Mouse (Mus musculus): ENCODE measurements at regions not wholly inside any gene's neighbourhood (a gene's known extent, or its start where the extent isn't known, plus 50 kb on each side); places are given as distances from the start of the nearest gene placed in this dataset.

GRCm38 (mm10) chr2:46678366-46678765 lies 1561.2 kb upstream of the Zeb2 start:
- no peaks in the 10 kb centered on the region for H3K4me1 ChIP-seq
- H3K27me3 ChIP-seq: no peaks in the 10 kb centered on the region
- WGBS: 52% methylated on average over 2 of the region's 2 CpGs

GRCm38 (mm10) chr2:46669517-46670291 lies 1552.5 kb upstream of the Zeb2 start:
- no peak for ATAC-seq (ENCODE audit: borderline replicate concordance, extremely low read depth, low FRiP score, low TSS enrichment)
- Histone ChIP-seq H3K36me3 (no peaks in the 10 kb centered on the region), H3K4me2 (no peak overlapping the region), H3K27me3 (no peaks in the 10 kb centered on the region), H3K27ac (no peak overlapping the region), H3K9me3 (no peaks in the 10 kb centered on the region), H3K9ac (no peak overlapping the region), H3K4me3 (no peak overlapping the region), H3K4me1 (no peaks in the 10 kb centered on the region)
- 44% methylated on average over 13 of the region's 13 CpGs for WGBS

More at GRCm38 (mm10) chr2:46678366-46678765, 1561.2 kb upstream of the Zeb2 start:
- H3K4me3 ChIP-seq: no peak overlapping the region
- H3K9ac ChIP-seq: no peak overlapping the region
- no peak for ATAC-seq (ENCODE audit: borderline replicate concordance, extremely low read depth, low FRiP score, low TSS enrichment)
- no peak overlapping the region for H3K27ac ChIP-seq
- no peaks in the 10 kb centered on the region for H3K9me3 ChIP-seq
- no peak overlapping the region for H3K4me2 ChIP-seq
- H3K36me3 ChIP-seq: no peaks in the 10 kb centered on the region

- no peaks in the 10 kb centered on the region for H3K9me3 ChIP-seq
Measured at GRCm38 (mm10) chr2:46666990-46667337, 1549.8 kb upstream of the Zeb2 start.

DNA sequence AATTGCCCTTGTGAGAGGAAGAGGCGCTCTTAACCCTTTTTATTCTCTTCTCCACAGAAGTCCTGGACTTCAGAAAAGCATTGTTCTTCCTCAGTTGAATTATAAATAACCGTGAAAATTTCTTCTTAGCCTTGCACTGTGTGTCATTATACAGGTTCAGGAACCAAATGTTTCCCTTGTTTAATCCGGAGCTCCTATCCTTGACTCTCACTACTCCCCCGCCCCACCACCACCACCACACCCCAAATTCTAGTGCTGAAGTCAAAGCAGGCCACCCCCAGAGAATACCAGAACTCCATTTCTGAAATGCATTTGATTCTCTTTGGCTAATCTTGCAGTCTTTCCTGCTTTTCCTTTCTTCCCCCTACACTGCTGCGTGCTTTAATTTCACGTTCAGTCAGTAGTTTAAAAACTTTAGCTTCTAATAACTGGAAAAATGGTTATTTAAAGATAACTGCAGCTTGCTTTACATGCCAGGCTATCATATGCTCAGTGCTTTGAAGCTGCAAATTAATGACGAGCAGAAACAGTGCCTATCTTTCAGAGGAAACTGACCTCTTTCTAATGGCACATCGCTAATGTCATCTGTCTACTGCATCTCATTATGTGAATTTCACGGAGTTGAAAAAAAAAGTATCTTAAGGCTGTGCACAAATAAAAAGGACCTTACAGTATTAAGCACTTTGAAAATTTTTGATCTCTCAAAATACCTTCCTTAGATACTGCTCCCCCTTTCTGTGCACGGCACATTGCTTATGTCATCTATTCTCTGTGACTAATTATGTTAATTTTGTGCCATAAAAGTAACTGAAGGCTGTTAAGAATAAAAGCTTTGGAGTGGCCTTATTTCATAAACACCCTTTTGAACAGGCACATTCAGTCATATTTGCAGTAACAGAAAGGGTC lies 1549.1 kb upstream of the Zeb2 start:
- no peak overlapping the region for H3K9ac ChIP-seq
- H3K4me2 ChIP-seq: no peak overlapping the region
- H3K9me3 ChIP-seq: no peaks in the 10 kb centered on the region
- no peak overlapping the region for H3K27ac ChIP-seq
- no peak for ATAC-seq (ENCODE audit: borderline replicate concordance, extremely low read depth, low FRiP score, low TSS enrichment)
- H3K27me3 ChIP-seq: no peaks in the 10 kb centered on the region
- H3K36me3 ChIP-seq: no peaks in the 10 kb centered on the region
- H3K4me1 ChIP-seq: no peaks in the 10 kb centered on the region
- 48% methylated on average over 10 of the region's 10 CpGs for WGBS
- no peak overlapping the region for H3K4me3 ChIP-seq

More at GRCm38 (mm10) chr2:46666990-46667337, 1549.8 kb upstream of the Zeb2 start:
- H3K36me3 ChIP-seq: no peaks in the 10 kb centered on the region
- H3K9ac ChIP-seq: no peak overlapping the region
- no peak for ATAC-seq (ENCODE audit: borderline replicate concordance, extremely low read depth, low FRiP score, low TSS enrichment)
- H3K4me2 ChIP-seq: no peak overlapping the region
- no peak overlapping the region for H3K27ac ChIP-seq
- H3K4me1 ChIP-seq: no peaks in the 10 kb centered on the region
- no peak overlapping the region for H3K4me3 ChIP-seq
- no peaks in the 10 kb centered on the region for H3K27me3 ChIP-seq
- 50% methylated on average over 3 of the region's 3 CpGs for WGBS

DNA sequence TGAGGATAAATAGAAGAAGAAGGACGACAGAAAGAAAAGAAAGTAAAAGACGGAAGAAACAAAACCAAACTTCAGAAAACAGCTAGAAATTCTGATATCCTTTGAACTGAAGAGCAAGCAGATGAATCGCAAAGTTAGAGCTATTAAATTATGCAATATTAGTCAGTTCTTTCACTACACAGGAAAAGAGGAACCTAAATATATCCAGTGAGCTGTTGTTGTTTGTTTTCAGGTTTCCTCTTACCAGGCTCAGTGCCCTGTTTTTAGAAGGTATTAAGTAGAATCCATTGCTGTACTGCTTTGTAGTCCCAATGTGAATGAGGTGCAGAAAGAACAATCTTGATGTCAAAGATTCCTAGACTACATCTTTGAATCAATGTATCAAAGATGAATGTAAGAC lies 1544.7 kb upstream of the Zeb2 start:
- H3K27me3 ChIP-seq: no peaks in the 10 kb centered on the region
- H3K4me2 ChIP-seq: no peak overlapping the region
- no peaks in the 10 kb centered on the region for H3K4me1 ChIP-seq
- ATAC-seq (ENCODE audit: borderline replicate concordance, extremely low read depth, low FRiP score, low TSS enrichment): no peak
- no peak overlapping the region for H3K4me3 ChIP-seq
- no peaks in the 10 kb centered on the region for H3K9me3 ChIP-seq
- WGBS: 71% methylated on average over 3 of the region's 3 CpGs
- no peak overlapping the region for H3K27ac ChIP-seq
- H3K36me3 ChIP-seq: no peaks in the 10 kb centered on the region
- H3K9ac ChIP-seq: no peak overlapping the region

DNA sequence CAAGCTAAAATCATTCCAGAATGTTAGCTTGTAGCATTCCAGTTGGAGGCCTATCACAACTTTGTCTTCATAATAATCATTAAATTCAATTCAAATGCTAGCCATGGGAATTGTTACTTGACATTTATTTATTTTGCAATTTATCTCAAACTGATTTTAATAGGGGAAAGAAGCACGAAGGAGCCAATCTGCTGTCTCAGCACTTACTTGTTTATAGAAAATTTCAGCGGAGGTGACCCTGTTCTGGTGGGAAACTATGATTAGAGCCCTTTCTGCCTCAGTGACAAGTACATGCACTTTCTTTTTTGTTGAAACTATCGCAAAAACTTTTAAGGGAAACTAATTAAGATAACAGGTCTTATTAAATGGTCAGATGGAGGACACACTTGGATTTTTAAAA lies 1543.4 kb upstream of the Zeb2 start:
- H3K9me3 ChIP-seq: no peaks in the 10 kb centered on the region
- no peaks in the 10 kb centered on the region for H3K27me3 ChIP-seq
- no peak overlapping the region for H3K4me3 ChIP-seq
- WGBS: 52% methylated on average over 3 of the region's 3 CpGs
- no peak overlapping the region for H3K27ac ChIP-seq
- H3K9ac ChIP-seq: no peak overlapping the region
- no peaks in the 10 kb centered on the region for H3K4me1 ChIP-seq
- H3K4me2 ChIP-seq: no peak overlapping the region
- no peaks in the 10 kb centered on the region for H3K36me3 ChIP-seq
- ATAC-seq (ENCODE audit: borderline replicate concordance, extremely low read depth, low FRiP score, low TSS enrichment): no peak

DNA sequence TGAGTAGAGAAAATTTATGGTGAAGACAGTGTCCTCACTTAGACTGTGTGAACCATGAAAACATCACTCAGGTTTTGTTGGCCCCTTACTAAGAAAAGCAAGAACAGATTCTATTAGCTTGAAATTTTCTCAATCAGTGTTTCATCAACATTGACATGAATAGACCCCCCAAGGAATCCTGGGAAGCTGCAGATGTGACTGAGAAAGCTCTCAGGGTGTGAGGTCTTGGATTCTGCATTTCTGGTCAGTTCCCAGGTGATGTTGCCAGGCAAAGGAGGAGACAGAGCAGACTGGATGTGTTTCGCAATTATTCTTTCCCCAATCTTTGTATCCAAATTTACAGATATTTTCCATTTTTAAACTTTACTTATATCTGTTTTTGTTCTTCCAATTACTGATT lies 1538.1 kb upstream of the Zeb2 start:
- 97% methylated on average over 1 of the region's 1 CpGs for WGBS
- no peaks in the 10 kb centered on the region for H3K4me1 ChIP-seq

DNA sequence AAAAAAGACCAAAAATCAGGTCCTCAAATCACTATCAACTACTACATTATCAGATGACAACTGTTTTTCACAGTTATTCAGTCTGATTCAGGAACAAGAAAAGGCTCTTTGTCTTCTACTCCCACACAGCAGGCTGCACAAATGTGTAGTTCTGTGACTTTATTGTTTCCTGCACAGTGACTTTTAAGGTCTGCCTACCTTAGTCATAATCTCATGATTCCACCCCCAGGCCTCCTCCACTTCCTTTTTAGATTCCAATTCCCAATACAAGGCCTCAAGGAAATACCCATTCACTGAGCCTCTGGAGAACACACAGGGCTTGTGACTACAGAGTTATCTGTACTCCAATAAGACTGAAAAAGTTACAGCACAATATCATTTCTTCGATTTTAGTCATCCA lies 1535.4 kb upstream of the Zeb2 start:
- ATAC-seq (ENCODE audit: borderline replicate concordance, extremely low read depth, low FRiP score, low TSS enrichment): no peak
- H3K4me1 ChIP-seq: no peaks in the 10 kb centered on the region
- 93% methylated on average over 1 of the region's 1 CpGs for WGBS
- no peaks in the 10 kb centered on the region for H3K27me3 ChIP-seq
- H3K4me3 ChIP-seq: no peak overlapping the region
- H3K9ac ChIP-seq: no peak overlapping the region
- no peak overlapping the region for H3K27ac ChIP-seq
- no peaks in the 10 kb centered on the region for H3K9me3 ChIP-seq
- H3K36me3 ChIP-seq: no peaks in the 10 kb centered on the region
- H3K4me2 ChIP-seq: no peak overlapping the region

More for the DNA sequence above, 1538.1 kb upstream of the Zeb2 start:
- no peak overlapping the region for H3K27ac ChIP-seq
- H3K9me3 ChIP-seq: no peaks in the 10 kb centered on the region
- H3K4me3 ChIP-seq: no peak overlapping the region
- no peaks in the 10 kb centered on the region for H3K36me3 ChIP-seq
- ATAC-seq (ENCODE audit: borderline replicate concordance, extremely low read depth, low FRiP score, low TSS enrichment): no peak
- no peaks in the 10 kb centered on the region for H3K27me3 ChIP-seq
- no peak overlapping the region for H3K9ac ChIP-seq
- no peak overlapping the region for H3K4me2 ChIP-seq

DNA sequence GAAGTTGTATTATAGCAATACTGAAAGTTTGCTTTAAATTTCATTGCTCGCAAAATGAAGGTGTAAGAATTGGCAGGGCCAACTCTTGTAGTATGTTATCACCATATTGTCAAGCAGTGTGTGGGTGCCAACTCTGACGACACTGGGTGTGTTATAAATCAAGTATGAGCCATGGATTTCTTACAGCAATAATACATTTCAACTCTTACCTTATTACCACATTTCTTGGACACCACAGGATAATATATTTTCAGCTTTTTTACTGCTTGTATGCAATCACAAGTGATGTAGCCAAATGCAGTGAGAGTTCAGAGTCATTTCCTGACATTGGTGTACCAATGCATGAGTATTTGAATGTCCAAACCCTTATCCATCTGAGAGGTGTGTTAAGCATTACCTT lies 1529.2 kb upstream of the Zeb2 start:
- Histone ChIP-seq H3K27me3 (no peaks in the 10 kb centered on the region), H3K36me3 (no peaks in the 10 kb centered on the region), H3K9me3 (no peaks in the 10 kb centered on the region), H3K4me3 (no peak overlapping the region), H3K9ac (no peak overlapping the region), H3K4me1 (no peaks in the 10 kb centered on the region), H3K27ac (no peak overlapping the region), H3K4me2 (no peak overlapping the region)
- no peak for ATAC-seq (ENCODE audit: borderline replicate concordance, extremely low read depth, low FRiP score, low TSS enrichment)
- 49% methylated on average over 2 of the region's 2 CpGs for WGBS

DNA sequence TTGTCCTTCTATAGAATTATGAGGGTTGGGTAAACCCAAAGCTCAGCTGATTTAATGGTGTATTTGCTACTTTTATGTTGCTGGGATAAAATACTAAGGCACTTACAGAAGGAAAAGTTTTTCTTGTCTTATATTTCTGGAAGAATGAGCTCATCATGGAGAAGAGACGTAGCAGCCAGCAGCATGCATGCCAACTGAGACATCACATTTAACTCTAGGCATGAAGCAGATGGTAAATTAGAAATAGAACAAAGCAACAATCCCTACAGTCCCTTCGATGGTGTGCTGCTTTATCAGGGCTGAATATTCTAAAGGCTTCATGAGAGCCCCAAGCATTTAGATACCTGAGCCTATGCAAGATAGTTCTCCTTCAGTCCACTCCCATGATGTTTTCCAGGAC lies 1492.0 kb upstream of the Zeb2 start:
- H3K27me3 ChIP-seq: no peaks in the 10 kb centered on the region
- no peak for ATAC-seq (ENCODE audit: borderline replicate concordance, extremely low read depth, low FRiP score, low TSS enrichment)
- H3K27ac ChIP-seq: no peak overlapping the region
- no peaks in the 10 kb centered on the region for H3K9me3 ChIP-seq
- H3K4me1 ChIP-seq: no peaks in the 10 kb centered on the region
- no peaks in the 10 kb centered on the region for H3K36me3 ChIP-seq
- no peak overlapping the region for H3K4me2 ChIP-seq
- WGBS: 88% methylated on average over 2 of the region's 2 CpGs
- H3K9ac ChIP-seq: no peak overlapping the region
- no peak overlapping the region for H3K4me3 ChIP-seq

- H3K27me3 ChIP-seq: no peaks in the 10 kb centered on the region
- H3K4me2 ChIP-seq: no peak overlapping the region
- 36% methylated on average over 2 of the region's 2 CpGs for WGBS
- no peaks in the 10 kb centered on the region for H3K4me1 ChIP-seq
- ATAC-seq (ENCODE audit: borderline replicate concordance, extremely low read depth, low FRiP score, low TSS enrichment): no peak
- no peak overlapping the region for H3K27ac ChIP-seq
- H3K4me3 ChIP-seq: no peak overlapping the region
- no peaks in the 10 kb centered on the region for H3K9me3 ChIP-seq
- no peak overlapping the region for H3K9ac ChIP-seq
- H3K36me3 ChIP-seq: no peaks in the 10 kb centered on the region
Measured at GRCm38 (mm10) chr2:46581773-46582172, 1464.6 kb upstream of the Zeb2 start.

DNA sequence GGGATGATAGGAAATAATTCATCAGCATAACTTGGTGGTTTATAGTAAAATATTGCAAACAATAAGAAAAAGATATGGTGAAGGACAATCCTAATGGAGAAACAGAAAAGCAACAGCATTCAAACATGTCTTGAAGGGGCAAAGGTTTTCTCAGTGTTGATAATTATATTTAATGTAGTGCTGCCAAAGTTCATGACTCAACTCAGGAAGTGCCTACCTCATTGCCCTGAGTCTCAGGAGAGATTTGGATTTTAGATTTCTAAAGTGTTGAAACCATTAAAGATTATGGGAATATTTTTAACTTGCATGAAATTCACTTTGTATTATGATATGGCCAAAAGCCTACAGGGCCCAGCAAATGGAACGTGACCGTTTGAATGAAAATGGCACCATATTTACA lies 1453.2 kb upstream of the Zeb2 start:
- H3K4me2 ChIP-seq: no peak overlapping the region
- H3K36me3 ChIP-seq: no peaks in the 10 kb centered on the region
- no peak overlapping the region for H3K27ac ChIP-seq
- no peak overlapping the region for H3K9ac ChIP-seq
- no peak overlapping the region for H3K4me3 ChIP-seq
- H3K4me1 ChIP-seq: no peaks in the 10 kb centered on the region
- no peaks in the 10 kb centered on the region for H3K27me3 ChIP-seq
- no peak for ATAC-seq (ENCODE audit: borderline replicate concordance, extremely low read depth, low FRiP score, low TSS enrichment)
- 97% methylated on average over 2 of the region's 2 CpGs for WGBS
- no peaks in the 10 kb centered on the region for H3K9me3 ChIP-seq
